Mouse (Mus musculus) layer of hippocampus, adult 18-20 months (tissue): ENCODE measurements around the gene Tas1r1. TPM values are rescaled to one million over a fixed set of nuclear protein-coding genes. Genes with fewer than 3 reads are reported as not detected.

Source experiments
- DNase-seq, 2 experiments: peaks; one replicate each; pipeline ENCODE4 v3.0.0; 2022; ENCODE audit warnings: low spot score in 2 of 2
- total RNA-seq, 2 experiments: library from RNA; stranded (reverse); gene quantifications; 2 replicates each; pipeline ENCODE4 v1.2.3; 2021

The Tas1r1 gene
- total RNA-seq, 2 experiments from 2014 or later, result 0.41 to 0.64 TPM

DNA sequence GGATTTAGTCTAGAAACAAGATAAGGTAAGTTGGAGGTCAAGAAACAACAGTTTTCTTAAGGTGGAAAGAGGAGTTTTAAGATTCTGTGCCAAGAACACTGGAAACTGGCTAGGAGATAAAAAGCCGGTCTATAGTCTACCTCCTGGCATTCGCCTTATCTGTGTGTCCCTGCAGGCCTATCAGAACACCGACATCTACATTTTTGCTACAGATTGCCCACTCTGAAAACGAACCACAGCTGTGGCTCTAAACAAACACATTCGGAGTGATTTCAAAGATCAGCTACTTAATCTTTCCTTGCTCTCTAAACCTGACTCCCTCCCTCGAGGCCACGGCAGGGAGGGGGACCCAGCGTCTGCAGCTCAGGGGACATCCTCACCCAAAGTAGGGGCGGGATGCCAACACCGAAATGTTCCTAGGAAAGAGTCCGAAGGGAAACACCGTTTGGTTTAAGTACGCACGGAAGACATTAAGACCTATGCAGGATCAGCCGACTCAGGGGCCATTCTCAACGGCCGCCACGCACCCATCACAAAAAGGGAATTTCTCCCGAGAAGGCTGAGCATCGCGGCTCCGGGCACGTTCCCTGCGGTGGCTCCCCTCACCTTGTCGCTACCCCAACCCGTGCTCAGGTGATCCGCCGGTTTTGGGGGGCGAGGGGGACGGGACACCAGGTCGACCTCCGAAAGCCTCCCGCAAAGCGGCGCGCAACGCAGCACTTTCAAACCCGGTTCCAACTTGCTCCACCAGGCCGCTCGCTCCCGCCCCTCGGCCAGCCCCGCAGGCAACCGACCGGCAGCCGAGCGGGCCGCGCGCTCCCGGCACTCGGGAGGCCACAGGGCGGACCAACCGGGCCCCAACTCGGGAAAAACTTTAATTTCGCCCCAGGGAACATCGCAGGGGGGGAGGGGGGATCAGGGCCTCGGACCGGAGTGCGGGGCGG, 43.9 kb downstream of the Tas1r1 start:
- DNase-seq, result no peak

DNA sequence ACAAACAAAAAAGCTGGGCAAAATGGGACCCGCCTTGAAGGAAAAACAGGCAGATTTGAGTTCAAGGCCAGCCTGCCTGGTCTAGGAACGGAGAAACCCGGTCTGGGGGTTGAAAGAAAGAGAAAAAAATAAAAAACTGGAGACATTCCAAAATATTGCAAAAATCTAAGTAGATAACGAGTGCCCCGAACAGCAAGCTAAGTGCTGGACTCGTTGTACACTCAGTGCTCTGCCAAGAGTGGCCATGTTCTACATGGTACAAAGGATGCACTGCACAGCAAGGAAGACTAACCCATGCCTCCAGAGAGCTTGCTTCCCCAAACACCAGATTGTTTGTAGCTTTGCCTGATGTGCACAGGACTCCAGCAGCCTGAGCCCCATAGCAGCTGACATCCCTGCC, 45.3 kb downstream of the Tas1r1 start:
- DNase-seq, result no peak

DNA sequence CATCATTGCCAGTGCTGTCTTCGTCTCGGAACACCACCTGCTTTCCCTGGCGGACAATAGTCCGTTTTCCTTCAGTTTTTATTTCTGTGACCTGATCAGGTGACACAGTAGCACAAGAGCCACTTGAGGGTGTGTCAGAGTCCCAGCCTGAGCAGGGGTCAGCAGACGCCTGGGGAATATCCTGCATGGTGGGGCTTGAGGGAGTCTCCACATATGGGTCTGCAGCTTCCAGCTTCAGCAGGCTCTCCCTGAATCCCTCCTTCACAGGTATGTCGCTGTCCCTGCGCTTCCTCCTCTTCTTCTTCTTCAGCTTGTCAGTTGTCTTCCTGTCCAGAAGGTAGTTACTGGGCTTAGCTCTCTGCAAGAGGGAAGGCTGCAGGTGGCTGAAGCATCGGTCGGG, 46.3 kb downstream of the Tas1r1 start:
- no peak for DNase-seq

DNA sequence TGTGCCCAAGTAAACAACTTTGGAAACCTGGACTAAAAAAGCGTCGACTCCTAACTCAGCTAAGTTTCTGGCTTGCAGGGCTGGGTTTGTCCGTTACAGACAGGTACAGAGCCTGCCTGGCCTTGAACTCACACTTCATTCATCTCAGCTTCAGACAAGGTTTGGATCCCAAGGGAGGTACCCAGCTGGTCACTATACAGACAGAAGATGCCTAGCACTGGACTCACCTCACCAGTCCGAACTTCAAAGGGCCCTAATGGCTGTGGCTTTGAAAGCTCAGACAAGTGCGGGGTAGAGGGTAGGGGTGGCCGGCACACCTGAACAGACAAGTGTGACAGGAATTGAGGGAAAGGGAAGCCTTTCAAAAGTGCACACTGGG, 49.3 kb downstream of the Tas1r1 start:
- no peak for DNase-seq

GRCm38 (mm10) chr4:151988342-151989109, 49.8 kb downstream of the Tas1r1 start, which contains the start of gene Thap3:
TSS of gene Thap3 (minus strand) at chr4:151988997.
- DNase-seq, result peak; percentile 76 to 83

DNA sequence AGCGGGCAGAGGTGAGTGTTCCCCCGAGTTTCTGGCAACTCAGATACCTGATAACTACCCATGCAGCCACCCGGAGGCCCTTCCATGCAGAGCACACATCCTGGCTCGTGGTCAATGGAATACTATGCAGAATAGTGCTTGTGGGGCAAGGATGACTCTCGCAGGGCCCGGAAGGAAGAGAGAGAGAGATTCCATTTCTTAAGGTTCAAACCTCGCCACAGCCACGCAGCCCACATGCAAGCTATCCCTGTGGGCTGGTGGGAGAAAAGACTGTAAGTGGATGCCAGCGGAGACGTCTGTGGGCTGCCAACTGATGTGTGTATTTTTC, 50.4 kb downstream of the Tas1r1 start:
- DNase-seq, result no peak

- no peak for DNase-seq
Measured at GRCm38 (mm10) chr4:151986650-151987049, 51.7 kb downstream of the Tas1r1 start.

DNA sequence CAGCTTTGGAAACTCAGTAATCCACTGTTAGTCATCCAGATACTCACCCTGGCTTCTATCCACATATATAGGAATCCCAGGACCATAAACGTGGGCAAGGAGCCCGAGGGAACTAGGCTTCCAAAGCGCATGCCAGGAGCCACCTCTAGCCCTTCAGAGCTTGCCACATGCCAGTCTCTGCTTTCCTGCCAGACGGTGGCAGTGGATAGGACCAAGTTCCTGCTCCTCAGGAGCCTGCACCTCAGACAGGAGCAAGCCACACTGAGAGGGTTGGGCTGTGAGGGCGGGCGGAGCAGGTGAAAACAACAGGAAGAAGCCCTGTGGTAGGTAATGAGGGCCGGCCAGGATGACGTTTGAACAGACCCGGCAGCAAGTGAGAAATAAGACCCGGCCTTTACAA, 52.5 kb downstream of the Tas1r1 start:
- no peak for DNase-seq

- no peak for DNase-seq
Measured at GRCm38 (mm10) chr4:151983560-151983959, 54.8 kb downstream of the Tas1r1 start.

DNA sequence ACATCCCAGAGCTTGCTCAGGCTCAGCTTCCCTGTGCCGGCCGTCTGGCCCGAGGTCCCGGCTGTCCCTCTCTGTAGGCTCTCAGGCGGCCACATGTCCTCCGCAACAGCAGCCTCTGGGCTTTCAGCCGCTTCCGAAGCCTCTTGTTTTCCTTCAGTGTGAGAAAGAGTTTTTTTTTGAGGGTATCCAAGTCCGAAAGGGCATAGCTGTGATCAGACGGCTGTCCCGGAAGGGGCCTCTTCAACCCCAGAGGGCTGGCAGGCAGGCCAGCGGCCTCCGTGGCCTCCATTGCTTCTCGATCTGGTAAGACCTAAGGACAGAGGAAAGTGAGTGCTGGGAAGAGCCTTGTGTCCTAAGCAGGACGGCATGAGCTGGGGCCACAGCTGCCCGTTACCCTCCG, 55.3 kb downstream of the Tas1r1 start:
- no peak for DNase-seq

- peak; percentile 79 to 91 for DNase-seq
Measured at GRCm38 (mm10) chr4:151981363-151981762, 57.0 kb downstream of the Tas1r1 start.

- DNase-seq, result no peak
Measured at GRCm38 (mm10) chr4:151980699-151981098, 57.7 kb downstream of the Tas1r1 start.

Other genes starting within 250 kb of the Tas1r1 start
- gene Camta1, start 176.7 kb downstream of the Tas1r1 start, total RNA-seq, result 100 to 1,000 TPM; 279 to 302 TPM
- gene Dnajc11, start 104.9 kb downstream of the Tas1r1 start, total RNA-seq, result 10 to 100 TPM; 65.4 to 67.7 TPM
- 10 to 100 TPM; 24.4 to 28.2 TPM for gene Thap3, start 49.6 kb downstream of the Tas1r1 start, total RNA-seq
- gene Phf13, start 42.3 kb downstream of the Tas1r1 start, total RNA-seq, result 10 to 100 TPM; 12.6 to 12.8 TPM
- gene Klhl21, start 29.8 kb downstream of the Tas1r1 start, total RNA-seq, result 10 to 100 TPM; 22.2 to 24.4 TPM
- 10 to 100 TPM; 11.2 to 12.8 TPM for gene Zbtb48, start 10.9 kb downstream of the Tas1r1 start, total RNA-seq
- 10 to 100 TPM; 18.3 to 19.3 TPM for gene Nol9, start 753 bp upstream of the Tas1r1 start, total RNA-seq
- gene Plekhg5, start 33.9 kb upstream of the Tas1r1 start, total RNA-seq, result 100 to 1,000 TPM; 147 to 149 TPM
- 10 to 100 TPM; 40.4 to 49.5 TPM for gene Tnfrsf25, start 77.4 kb upstream of the Tas1r1 start, total RNA-seq
- 1 to 10 TPM; 2.8 to 3.0 TPM for gene Espn, start 113.8 kb upstream of the Tas1r1 start, total RNA-seq
- not detected for gene Hes2, start 120.3 kb upstream of the Tas1r1 start, total RNA-seq
- gene Acot7, start 139.6 kb upstream of the Tas1r1 start, total RNA-seq, result 100 to 1,000 TPM; 329 to 352 TPM
- gene Gpr153, start 235.7 kb upstream of the Tas1r1 start, total RNA-seq, result 1 to 10 TPM; 5.0 to 6.5 TPM